Mouse (Mus musculus): ENCODE results near the gene Hist1h4f. TPM values are rescaled to one million over a fixed set of nuclear protein-coding genes. Genes with fewer than 3 reads are reported as not detected.
A peak's percentile ranks its signal among the peaks of the same experiment; 100 is the strongest.
"Not testable (repeated sequence)": the region's sequence is repeated elsewhere in the genome, so short reads cannot be mapped to it uniquely, and the experiment has no call there.

The Hist1h4f gene
- total RNA-seq (2021), result 100 to 1,000 TPM; 150 to 165 TPM
- long read RNA-seq, experiment 1, result 0 reads
- long read RNA-seq, experiment 2, result 0 reads

DNA sequence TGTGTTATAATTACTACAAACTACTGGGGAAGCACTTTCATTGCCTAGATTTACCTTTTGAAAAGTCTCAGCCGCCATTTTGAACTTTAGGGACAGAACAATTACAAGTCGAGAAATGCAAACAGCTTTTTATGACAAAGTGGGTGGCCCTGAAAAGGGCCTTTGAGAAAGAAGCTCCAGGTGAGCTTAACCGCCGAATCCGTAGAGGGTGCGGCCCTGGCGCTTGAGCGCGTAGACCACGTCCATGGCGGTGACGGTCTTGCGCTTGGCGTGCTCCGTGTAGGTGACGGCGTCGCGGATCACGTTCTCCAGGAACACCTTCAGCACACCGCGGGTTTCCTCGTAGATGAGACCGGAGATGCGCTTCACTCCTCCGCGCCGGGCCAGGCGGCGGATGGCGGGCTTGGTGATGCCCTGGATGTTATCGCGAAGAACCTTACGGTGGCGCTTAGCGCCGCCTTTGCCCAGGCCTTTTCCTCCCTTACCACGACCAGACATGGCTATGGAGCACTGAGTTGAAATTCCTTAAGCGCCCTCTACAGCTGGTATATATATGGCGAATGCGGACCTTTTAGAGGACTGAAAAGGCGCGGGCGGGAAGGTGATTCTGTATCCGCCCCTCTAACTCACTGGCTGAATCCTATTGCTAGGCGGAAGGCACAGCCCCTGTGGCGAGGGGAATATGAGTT, at the start of gene Hist1h4f:
Gene Hist1h4f, minus strand, starts transcription at position 503 of the 689 bp plus-strand sequence.
- intact Hi-C loops (cut with DNase I), result not testable (repeated sequence)

DNA sequence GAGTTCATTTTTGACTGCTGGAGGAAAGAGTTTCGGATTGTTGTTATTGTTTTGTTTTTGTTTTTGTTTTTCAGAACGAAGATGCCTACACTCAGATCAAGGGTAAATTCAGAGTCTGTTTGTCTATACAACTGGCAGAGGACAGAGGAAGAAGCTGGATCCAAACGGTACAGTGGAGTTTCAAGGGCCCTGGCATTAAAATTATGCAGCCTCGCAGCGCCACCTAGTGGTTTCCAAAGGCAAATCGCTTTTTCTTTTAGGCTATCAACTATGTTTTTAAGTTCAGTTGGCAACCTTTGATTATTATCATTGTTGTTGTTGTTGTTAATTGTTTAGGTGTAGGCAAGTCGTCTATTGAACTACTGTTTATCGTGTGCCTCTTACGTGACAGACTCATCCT, 46.5 kb upstream of the Hist1h4f start:
- intact Hi-C loops (cut with DNase I), result loop anchor here (1.0 kb wide), 1 partner anchor 12 kb away; no protein-coding TSS in a partner anchor
- peak; percentile 56 to 79 for DNase-seq (ENCODE audit: low spot score in 2 of 2)

More for the DNA sequence above, at the start of gene Hist1h4f:
- DNase-seq (ENCODE audit: low spot score in 2 of 2), result peak; percentile 91 to 92

DNA sequence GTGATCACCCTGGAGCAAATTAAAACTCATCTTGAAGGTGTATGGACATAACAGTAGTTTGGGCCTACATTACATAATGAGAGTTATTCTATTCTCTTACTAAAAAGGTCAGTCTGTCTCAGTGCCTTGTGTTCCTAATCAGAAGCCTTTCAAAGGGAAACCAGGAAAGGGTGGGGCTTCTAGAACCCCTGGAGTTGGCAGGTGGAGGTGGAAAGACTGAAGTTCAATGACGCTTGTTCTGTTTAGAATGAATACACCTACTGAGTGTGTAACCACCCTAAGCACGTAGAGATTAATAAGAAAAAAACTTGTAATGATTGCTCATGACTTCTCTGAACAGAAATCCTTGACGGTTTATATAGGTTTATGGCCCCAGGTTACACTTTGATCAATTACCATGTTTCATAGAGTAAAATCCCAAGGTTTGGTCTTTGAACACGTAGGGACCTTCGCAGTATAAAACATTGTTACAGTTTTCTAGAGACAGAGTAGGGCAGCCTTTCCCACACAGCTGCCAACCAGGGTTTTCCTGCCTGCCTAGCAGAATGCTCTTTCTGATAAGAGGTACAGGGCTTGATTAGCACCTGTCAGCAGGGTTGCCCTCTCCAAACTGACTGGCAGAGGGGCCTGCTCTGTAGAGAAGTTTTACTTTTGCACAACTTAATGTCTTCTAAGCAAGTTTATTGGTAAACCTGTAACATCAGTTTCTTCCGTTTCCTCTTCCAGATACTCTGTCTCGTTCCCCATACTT, 44.3 kb upstream of the Hist1h4f start:
- no peak for DNase-seq (ENCODE audit: low spot score in 2 of 2)
- intact Hi-C loops (cut with DNase I), result no loop called here

DNA sequence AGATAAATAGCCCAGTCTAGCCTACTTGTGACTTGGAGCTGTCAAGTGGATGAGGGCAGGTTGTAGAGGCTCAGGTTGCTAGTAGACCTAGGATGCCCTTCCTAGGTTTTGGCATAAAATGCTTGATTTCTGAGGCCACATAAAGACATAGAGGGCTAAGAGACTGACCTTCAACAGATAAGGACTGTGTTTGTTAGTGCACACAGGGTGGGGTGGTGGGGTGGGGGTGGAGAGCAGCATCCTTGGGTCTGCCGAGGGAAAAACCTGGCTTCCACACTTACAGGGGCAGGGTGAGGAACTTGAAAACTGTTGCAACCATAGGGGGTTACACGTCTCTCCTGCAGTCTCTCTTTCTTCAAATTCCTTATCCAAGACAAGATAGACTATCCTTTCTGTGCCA, 43.7 kb upstream of the Hist1h4f start:
- DNase-seq (ENCODE audit: low spot score in 2 of 2), result no peak
- intact Hi-C loops (cut with DNase I), result no loop called here

DNA sequence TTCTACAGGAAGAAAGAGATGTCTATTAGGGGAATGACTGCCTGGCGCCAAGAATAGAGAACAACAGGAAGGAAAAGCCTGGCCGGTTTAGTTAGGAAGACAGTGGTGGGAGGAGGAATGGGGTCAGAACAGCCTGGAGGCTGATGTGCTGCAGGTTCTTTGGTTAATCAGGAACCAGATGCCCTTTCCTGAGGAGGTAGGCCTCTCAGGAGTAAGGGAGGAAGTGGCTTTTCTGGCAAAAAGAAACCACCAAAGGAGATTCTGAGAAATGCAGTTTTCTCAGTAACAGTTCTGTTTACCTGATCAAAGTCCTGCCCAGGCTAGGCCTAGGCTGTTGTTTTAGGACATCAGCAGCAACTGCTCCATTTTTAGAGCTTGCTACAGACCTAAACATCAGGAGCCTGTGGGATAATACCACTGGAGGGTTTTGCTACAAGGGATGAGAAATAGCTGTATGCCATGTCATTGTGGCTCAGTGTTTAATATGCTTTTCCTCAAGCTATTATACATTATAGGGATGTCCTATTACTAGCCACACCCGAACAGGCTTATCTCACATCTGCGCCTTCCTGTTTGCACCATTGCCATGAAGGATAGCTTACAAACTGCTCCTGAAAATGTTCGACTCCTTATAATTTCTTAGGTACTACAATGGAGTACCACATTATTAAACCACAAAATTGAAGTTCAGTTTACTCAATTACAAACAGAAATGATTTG, 41.8 kb upstream of the Hist1h4f start:
- intact Hi-C loops (cut with DNase I), result no loop called here
- DNase-seq (ENCODE audit: low spot score in 2 of 2), result no peak

DNA sequence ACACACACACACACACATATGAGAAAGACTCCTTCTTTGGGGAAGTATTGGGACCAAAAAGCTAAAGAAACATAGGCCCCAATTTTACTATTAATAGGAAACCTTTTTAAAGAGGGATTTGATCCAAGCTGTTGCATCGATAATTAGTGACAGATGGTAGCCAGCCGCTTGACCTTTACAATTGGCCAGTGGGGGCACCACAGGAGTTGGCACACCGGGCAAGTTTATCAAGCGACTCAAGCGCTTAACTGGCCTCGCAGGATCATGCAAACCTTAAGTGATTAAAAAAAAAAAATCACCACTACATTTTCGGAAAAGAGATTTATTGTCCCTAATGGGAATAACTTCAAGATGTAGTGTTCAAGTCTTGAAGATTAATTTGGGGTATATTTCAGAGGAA, 41.2 kb upstream of the Hist1h4f start:
- intact Hi-C loops (cut with DNase I), result no loop called here
- DNase-seq (ENCODE audit: low spot score in 2 of 2), result no peak

DNA sequence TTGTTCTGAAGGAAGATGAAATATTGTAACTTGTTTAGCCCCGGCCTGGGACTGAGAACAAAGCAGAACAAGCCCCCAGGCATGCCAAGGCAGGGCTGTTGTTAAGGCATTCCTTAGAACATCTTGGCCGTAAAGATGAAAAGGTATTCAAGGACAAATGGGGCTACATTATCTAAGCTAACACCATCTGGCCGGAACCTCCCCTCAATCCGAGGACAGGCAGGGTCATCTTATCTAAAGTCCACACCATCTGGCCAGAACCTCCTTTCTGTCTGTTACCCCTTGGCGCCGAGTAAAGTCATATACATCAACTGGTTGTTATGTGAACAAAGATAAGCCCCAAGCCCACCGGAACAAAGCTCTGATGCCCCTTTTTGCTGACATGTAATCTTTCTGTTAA, 40.4 kb upstream of the Hist1h4f start:
- DNase-seq (ENCODE audit: low spot score in 2 of 2); intact Hi-C loops (cut with DNase I): not testable (repeated sequence)

DNA sequence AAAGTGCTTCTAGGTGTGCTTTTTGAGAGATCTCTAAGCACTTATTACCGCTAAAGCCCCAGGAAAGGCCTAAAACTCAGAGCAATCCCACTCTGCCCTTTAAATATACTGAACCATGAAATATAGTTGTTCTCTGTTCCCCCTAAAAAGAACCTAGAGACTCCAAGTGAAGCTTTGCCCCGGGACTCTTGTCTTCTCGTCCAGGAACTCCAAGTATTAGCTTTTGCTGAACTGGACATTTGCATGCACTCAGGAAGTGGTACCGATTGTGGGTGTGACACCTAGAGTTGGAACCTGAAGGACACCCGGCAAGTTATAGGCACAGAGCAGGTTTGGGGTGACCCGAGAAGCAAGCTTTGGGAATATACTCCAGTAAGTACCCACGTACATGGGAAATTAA, 39.8 kb upstream of the Hist1h4f start:
- intact Hi-C loops (cut with DNase I), result no loop called here
- DNase-seq (ENCODE audit: low spot score in 2 of 2), result no peak

DNA sequence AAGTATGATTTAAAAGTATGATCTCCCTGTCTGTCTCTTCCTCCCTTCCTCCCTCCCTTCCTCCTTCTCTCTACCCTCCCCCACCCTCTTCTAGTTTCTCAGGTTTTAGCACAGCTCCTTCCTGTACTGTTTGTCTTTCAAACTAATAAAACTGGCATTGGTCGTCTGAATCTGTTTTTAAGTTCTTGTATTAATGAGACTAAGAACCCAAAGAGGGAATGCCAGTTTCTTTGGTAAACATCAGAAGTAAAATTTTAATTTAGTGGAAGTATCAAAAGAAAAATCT, 35.4 kb upstream of the Hist1h4f start:
- intact Hi-C loops (cut with DNase I), result loop anchor here (1.0 to 2.0 kb wide), 2 partner anchors 11 to 32 kb away; no protein-coding TSS in a partner anchor
- no peak for DNase-seq (ENCODE audit: low spot score in 2 of 2)

DNA sequence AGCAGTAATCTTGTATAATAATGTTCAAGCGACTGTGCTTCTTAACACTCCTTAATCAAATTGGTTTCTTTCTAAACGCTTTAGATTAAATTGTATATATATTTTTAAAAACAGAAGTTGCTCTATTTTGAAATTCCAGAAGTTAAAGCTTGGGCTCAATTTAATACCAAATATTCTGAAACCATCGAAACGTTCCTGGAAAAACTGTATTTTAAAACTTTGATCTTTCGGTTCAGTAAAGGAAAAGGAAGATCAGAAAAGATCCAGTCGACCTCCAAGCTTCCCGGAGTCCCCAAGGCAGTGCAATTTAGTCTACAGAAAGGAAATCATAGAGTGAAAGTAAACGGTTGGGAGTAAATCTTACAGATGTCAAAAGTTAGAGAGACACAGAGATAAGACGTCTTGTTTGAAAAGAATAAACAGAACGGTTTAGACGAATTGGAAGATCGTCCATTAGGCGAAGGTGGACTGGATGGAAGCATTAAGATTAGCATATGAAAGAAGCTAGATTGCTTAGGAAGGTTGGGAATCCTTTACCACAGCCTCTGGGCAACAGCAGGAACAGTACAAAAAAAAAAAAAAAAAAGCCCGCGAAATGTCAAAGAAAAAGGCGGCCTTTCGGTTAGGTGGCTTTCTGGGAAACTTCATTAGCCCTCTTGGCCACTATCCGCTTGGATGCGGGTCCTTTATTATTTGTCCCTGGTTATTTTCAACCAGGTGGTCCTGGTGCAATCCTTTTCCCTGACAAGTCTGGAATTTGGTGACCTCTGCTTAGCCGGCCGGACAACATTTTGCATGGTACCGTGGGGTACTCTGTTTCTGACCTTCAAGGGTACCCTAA, 34.9 kb upstream of the Hist1h4f start:
- DNase-seq (ENCODE audit: low spot score in 2 of 2), result no peak

DNA sequence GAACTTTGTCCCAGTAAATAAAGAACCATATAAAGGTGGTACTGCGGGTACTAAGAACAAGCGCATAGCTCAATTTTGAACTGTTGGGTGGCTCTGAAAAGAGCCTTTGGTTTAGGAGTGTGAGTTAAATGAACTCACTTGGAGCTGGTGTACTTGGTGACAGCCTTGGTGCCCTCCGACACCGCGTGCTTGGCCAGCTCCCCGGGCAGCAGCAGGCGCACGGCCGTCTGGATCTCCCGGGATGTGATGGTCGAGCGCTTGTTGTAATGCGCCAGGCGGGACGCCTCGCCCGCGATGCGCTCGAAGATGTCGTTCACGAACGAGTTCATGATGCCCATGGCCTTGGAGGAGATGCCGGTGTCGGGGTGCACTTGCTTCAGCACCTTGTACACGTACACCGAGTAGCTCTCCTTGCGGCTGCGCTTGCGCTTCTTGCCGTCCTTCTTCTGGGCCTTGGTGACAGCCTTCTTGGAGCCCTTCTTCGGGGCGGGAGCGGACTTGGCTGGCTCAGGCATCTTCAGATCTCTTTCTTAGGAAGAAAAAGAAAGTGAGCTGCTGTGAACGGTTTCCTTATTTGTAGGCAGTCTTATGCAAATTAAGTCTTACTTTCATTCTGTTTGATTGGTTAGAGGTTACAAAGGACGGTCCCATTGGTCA, 34.1 kb upstream of the Hist1h4f start:
- peak; percentile 79 to 92 for DNase-seq (ENCODE audit: low spot score in 2 of 2)
- intact Hi-C loops (cut with DNase I), result loop anchor here (1.0 to 2.0 kb wide), 2 partner anchors 13 to 33 kb away; no protein-coding TSS in a partner anchor

More for the DNA sequence above, 34.9 kb upstream of the Hist1h4f start:
- intact Hi-C loops (cut with DNase I), result loop anchor here (1.0 to 2.0 kb wide), 2 partner anchors 12 to 32 kb away; no protein-coding TSS in a partner anchor

DNA sequence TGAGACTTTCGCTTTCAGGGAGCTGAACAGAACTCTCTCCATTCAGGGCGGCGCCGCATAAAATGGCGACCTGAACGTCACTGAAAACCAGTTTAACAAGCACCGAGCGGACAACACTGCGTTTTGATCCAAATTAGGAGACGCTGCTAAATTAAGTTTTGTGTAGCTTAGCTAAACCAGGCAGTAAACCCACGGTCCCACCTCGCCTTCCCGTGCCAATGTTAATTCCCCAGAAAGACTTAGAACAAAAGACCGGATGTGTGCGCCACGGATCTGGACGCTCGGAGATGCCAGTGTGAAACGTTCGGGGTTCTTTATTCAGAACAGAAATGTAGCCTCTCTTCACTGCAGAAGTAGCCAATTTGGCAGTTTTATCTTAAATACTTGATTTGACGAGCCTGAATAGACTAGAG, 33.6 kb upstream of the Hist1h4f start:
- intact Hi-C loops (cut with DNase I), result no loop called here
- peak; percentile 61 to 73 for DNase-seq (ENCODE audit: low spot score in 2 of 2)

DNA sequence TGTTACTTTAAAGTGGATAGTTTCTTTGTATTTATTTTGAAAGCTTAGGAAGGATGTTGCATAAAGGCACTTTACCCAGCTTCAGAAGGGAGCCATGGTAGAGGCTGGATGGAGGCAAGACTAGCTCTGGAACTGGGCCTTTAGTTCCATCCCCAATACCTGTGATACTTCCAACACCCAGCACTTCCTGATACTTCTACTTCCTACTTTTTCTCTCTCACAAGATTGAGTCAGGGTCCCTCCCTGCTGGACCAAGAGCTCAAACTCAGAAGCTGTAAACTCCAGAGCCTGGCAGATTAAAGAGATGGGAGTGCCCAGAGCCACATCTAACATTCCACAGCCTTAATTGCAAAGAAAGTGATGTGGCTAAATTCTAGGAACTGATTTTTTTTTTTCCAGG, 32.9 kb upstream of the Hist1h4f start:
- DNase-seq (ENCODE audit: low spot score in 2 of 2), result no peak
- intact Hi-C loops (cut with DNase I), result loop anchor here (5.0 kb wide), 2 partner anchors 113 to 153 kb away; partner anchors contain the start of genes Hist1h1c, Hist1h1t and Hist1h4c

DNA sequence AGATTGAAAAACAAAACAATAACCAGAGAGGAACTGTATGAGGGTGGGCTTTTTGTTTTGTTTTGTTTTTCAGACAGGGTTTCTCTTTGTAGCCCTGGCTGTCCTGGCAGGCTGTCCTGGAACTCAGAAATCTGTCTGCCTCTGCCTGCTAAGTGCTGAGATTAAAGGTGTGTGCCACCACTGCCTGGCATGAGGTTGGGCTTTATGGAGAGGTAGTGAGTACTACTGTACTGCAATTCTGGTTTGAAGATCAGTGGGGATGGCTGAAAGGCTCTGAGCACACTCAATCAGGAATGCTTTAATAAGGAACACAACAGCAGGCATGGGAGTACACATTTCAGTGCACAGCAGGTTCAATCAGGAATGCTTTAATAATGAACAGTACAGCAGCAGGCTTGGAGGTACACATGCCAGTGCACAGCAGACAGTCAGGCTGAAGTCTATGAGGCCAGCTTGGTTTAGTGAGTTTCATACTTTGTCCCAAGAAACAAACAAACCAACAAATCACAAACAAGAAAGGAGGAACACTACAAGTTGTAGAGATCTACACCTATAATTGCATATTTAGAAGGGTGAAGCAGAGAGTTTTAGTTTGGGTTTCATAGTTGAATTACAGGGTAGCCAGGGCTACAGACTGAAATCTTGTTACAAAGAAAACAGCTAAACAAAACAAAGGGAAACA, 32.1 kb upstream of the Hist1h4f start:
- intact Hi-C loops (cut with DNase I), result loop anchor here (5.0 kb wide), 2 partner anchors 114 to 154 kb away; partner anchors contain the start of genes Hist1h1c, Hist1h1t and Hist1h4c
- DNase-seq (ENCODE audit: low spot score in 2 of 2), result no peak

DNA sequence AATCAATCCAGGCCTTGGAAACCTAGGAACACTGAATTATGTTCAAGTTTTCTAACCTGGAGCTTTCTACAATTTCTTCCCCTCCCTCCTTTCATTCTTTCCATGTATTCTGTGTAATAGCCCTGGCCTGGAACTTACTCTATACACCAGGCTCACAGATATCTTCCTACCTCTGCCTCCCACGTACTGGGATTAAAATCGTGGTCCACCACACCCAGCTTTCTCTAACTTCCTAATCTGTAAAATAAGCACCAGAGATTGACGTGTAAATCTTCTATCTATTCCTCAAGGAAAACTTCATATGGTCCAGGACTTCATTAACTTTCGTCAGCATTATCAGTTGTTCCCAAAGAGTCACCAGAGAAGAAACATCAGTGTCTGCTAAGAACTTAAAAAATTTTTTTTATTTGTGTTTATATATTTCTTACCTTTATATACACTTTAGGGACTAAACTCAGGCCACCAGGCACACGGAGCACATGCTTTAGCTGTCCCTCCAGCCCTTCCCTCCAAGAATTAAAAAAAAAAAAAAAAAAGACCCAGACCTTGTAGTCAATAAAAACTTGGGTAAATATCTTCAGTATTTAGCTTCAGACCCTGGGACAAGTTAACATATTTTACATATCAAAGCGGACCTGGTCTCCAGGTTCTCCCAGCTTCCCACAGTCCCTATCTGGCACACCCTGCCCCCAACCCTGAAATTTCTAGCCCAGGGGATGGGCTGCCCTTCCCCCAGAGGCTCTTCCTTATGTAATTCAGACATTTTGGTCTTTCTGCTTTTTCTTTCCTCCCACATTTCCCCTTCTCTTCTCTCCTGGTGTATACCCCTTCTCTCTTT, 31.0 kb upstream of the Hist1h4f start:
- intact Hi-C loops (cut with DNase I), result loop anchor here (5.0 kb wide), 2 partner anchors 115 to 155 kb away; partner anchors contain the start of genes Hist1h1c, Hist1h1t and Hist1h4c

DNA sequence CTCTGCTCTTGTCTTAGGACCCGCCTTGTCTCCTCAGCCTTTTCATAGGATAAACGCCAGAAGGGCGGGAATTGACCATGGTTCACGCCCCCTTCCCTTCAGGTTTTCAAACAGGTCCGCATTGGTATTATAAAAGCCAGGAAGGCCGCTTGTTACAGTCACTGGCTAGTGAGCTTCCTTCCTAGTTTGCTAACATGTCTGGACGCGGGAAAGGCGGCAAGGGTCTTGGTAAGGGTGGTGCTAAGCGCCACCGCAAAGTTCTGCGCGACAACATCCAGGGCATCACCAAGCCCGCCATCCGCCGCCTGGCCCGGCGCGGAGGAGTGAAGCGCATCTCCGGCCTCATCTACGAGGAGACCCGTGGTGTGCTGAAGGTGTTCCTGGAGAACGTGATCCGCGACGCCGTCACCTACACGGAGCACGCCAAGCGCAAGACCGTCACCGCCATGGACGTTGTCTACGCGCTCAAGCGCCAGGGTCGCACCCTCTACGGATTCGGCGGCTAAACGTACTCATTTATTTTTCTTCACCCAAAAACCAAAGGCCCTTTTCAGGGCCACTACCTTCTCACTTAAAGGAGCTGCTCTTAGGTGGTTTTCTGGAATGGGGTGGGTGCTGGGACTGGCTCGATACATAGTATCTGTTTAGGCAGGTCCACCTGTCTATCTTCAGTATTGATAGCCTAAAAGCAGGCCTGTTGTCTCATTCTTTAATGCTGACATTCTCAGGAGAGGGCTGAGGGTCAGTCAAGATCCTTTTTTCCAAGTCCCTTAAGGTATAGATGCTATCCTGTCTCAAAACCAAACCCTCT, 30.2 kb upstream of the Hist1h4f start, which contains the start of gene Hist1h4d:
Gene Hist1h4d, plus strand, starts transcription at position 191 of the 811 bp plus-strand sequence.
- peak; percentile 98 for DNase-seq (ENCODE audit: low spot score in 2 of 2)
- intact Hi-C loops (cut with DNase I), result loop anchor here (5.0 kb wide), 2 partner anchors 116 to 156 kb away; partner anchors contain the start of genes Hist1h1c, Hist1h1t and Hist1h4c

More for the DNA sequence above, 31.0 kb upstream of the Hist1h4f start:
- no peak for DNase-seq (ENCODE audit: low spot score in 2 of 2)

Measured in left cerebral cortex, postnatal 14 days (tissue).